Mouse (Mus musculus) adrenal gland, adult 10 weeks (tissue): ENCODE data around the gene Tex13b. TPM values are rescaled to one million over a fixed set of nuclear protein-coding genes. Genes with fewer than 3 reads are reported as not detected.

Experiments
- polyA plus RNA-seq: library from polyadenylated mRNA; stranded (reverse); fragments of 350-450 nt; fragmentation: Illumina TruSeq; extraction: RNeasy Lipid Tissue Mini Kit (QIAGEN cat#74804); gene quantifications from one replicate; pipeline ENCODE4 v1.2.3, GENCODE M21; 2014; ENCODE audit warnings: low read depth, low replicate concordance

Tex13b gene
- not detected for polyA plus RNA-seq

GRCm38 (mm10) chrX:140813312-140814006 is at the start of gene Tex13b:
TSS of gene Tex13b (minus strand) at chrX:140813433.

Other genes with a start within 250 kb of the Tex13b start
- 97.4 TPM for gene Tsc22d3, start 212.8 kb downstream of the Tex13b start, polyA plus RNA-seq
- gene Mid2, start 148.8 kb downstream of the Tex13b start, polyA plus RNA-seq, result 73.4 TPM
- not detected for gene Vsig1, start 94.2 kb upstream of the Tex13b start, polyA plus RNA-seq
- gene Psmd10, start 143.3 kb upstream of the Tex13b start, polyA plus RNA-seq, result 51.6 TPM
- 60.5 TPM for gene Atg4a, start 143.5 kb upstream of the Tex13b start, polyA plus RNA-seq